Mouse (Mus musculus) hindbrain, embryonic 11.5 days (tissue): ENCODE results near the gene Gpld1. TPM values are rescaled to one million over a fixed set of nuclear protein-coding genes. Genes with fewer than 3 reads are reported as not detected.

Experiments used
- ATAC-seq: fragments of 200-750 bp; cut with Nextera tagmentation; 2 replicates; pipeline ENCODE4 v1.8.0; 2017; ENCODE audit warnings: mild to moderate bottlenecking, moderate TSS enrichment, moderate library complexity; ENCODE audit not compliant: low FRiP score
- DNase-seq: peaks from one replicate; pipeline ENCODE4 v3.0.0-alpha.2; 2015; ENCODE audit warnings: low spot score
- H3K27ac ChIP-seq: fragments of 300-500 bp; sonication (generic); 2 replicates; pipeline ENCODE4 v1.5.1; 2014; ENCODE audit warnings: mild to moderate bottlenecking, low read depth, low read length
- H3K27me3 ChIP-seq: fragments of 300-500 bp; sonication (generic); 2 replicates; pipeline ENCODE4 v1.6.1; 2014; ENCODE audit warnings: mild to moderate bottlenecking, low read length, moderate library complexity, mixed read lengths; ENCODE audit not compliant: control insufficient read depth, insufficient read depth
- H3K36me3 ChIP-seq: fragments of 300-500 bp; sonication (generic); 2 replicates; pipeline ENCODE4 v1.6.1; 2014; ENCODE audit warnings: mild to moderate bottlenecking, low read length, moderate library complexity, mixed read lengths; ENCODE audit not compliant: control insufficient read depth, insufficient read depth
- H3K4me1 ChIP-seq: fragments of 300-500 bp; sonication (generic); replicated peaks from 2 replicates; pipeline ENCODE4 v1.6.1; 2014; ENCODE audit warnings: low read length, mixed read lengths; ENCODE audit not compliant: control insufficient read depth, insufficient read depth
- H3K4me2 ChIP-seq: fragments of 300-500 bp; sonication (generic); replicated peaks from 2 replicates; pipeline ENCODE4 v1.6.1; 2014; ENCODE audit warnings: mild to moderate bottlenecking, low read depth, low read length
- H3K4me3 ChIP-seq: fragments of 300-500 bp; sonication (generic); 2 replicates; pipeline ENCODE4 v1.5.1; 2014; ENCODE audit warnings: low read depth, low read length
- H3K9ac ChIP-seq: fragments of 300-500 bp; sonication (generic); 2 replicates; pipeline ENCODE4 v1.6.1; 2014; ENCODE audit warnings: low read depth, low read length
- H3K9me3 ChIP-seq: fragments of 300-500 bp; sonication (generic); 2 replicates; pipeline ENCODE4 v1.6.1; 2016; ENCODE audit warnings: low read length; ENCODE audit not compliant: control insufficient read depth
- WGBS: fragments of 180-500 bp; shearing (Covaris S2); extraction: QIAGEN DNeasy Blood & Tissue Kit; methylation state at CpG from one replicate; pipeline ENCODE4 v1.1.7; 2014; 5-methylcytosine and 5-hydroxymethylcytosine counted together
- polyA plus RNA-seq: library from polyadenylated mRNA; unstranded; fragments of >200 nt; fragmentation: Nextera tagmentation; extraction: Ambion mirVana; gene quantifications from 2 replicates; pipeline ENCODE4 v1.2.1, GENCODE M21; 2014

The Gpld1 gene
- 0.25 and 0.81 TPM in 2 replicates for polyA plus RNA-seq

- Histone ChIP-seq H3K9me3 (no peaks in the 10 kb centered on the region), H3K4me1 (no peaks in the 10 kb centered on the region; the same call in 1 of the 2 replicates), H3K27me3 (no peaks in the 10 kb centered on the region), H3K4me2 (no peak within 1 kb of the TSS), H3K36me3 (no peaks in the 10 kb centered on the region), H3K27ac (no peak within 1 kb of the TSS), H3K4me3 (no peak within 1 kb of the TSS), H3K9ac (no peak within 1 kb of the TSS)
- no peak for ATAC-seq
- 58% methylated on average over 17 of the region's 17 CpGs for WGBS
- DNase-seq: no peak
These were observed at the start of gene Gpld1 for GRCm38 (mm10) chr13:24942512-24943282. Gpld1 (plus strand) TSS chr13:24943152.

DNA sequence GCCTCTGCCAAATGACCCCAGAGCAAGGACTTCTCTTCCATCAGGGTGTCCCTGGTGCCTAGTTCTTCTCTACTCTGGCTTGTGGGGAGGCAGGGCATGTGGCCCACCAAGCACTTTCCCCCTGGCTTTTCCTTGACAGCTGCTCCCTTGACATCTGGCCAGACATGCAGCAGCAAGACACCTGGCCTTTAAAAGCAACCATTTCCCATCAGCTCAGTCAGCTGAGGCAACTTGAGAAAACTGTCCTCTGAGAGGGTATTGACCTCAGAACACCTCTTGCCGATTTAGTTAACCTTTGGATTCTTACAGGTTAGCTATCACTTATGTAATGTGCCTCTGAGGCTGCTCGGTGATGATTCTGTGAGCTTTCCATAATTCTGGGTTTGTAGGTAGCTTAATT lies 49.1 kb upstream of the Gpld1 start:
- DNase-seq: no peak
- 86% methylated on average over 2 of the region's 2 CpGs for WGBS
- no peak for ATAC-seq
- no peaks in the 10 kb centered on the region for H3K27me3 ChIP-seq
- H3K27ac ChIP-seq: no peak overlapping the region
- H3K4me1 ChIP-seq: no peaks in the 10 kb centered on the region
- no peak overlapping the region for H3K9ac ChIP-seq
- H3K4me2 ChIP-seq: no peak overlapping the region
- no peak overlapping the region for H3K4me3 ChIP-seq
- no peaks in the 10 kb centered on the region for H3K36me3 ChIP-seq
- no peaks in the 10 kb centered on the region for H3K9me3 ChIP-seq

GRCm38 (mm10) chr13:24901916-24902315 lies 41.0 kb upstream of the Gpld1 start:
- ATAC-seq: no peak
- Histone ChIP-seq H3K4me1 (no peaks in the 10 kb centered on the region), H3K4me2 (no peak overlapping the region), H3K36me3 (no peaks in the 10 kb centered on the region), H3K4me3 (no peak overlapping the region), H3K9me3 (no peaks in the 10 kb centered on the region), H3K9ac (no peak overlapping the region), H3K27me3 (no peaks in the 10 kb centered on the region), H3K27ac (no peak overlapping the region)
- DNase-seq: no peak
- 74% methylated on average over 2 of the region's 2 CpGs for WGBS

DNA sequence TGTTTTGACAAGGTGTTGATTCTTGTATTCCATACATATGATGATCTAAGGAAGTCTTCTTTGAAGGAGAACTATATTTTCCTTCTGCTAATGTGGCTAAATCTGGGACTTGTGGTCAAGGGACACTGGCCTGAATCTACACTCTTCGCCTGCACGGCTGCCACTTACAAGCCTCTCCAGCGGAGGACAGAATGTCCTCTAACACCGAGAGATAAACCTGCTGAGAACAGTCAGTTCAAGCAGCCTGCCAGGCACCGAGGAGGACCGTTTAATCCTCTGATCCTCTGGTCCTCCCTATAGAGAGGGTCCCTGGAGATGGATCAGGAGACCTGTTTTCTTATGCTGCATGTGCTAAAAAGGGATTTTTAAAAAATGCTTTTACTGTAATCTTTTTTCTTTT lies 39.5 kb upstream of the Gpld1 start:
- Histone ChIP-seq H3K4me3 (no peak overlapping the region), H3K27me3 (no peaks in the 10 kb centered on the region), H3K4me1 (no peaks in the 10 kb centered on the region), H3K9ac (no peak overlapping the region), H3K9me3 (no peaks in the 10 kb centered on the region), H3K36me3 (no peaks in the 10 kb centered on the region), H3K27ac (no peak overlapping the region), H3K4me2 (no peak overlapping the region)
- DNase-seq (no peak), ATAC-seq (no peak)
- 86% methylated on average over 6 of the region's 6 CpGs for WGBS

GRCm38 (mm10) chr13:24905422-24905821 lies 37.5 kb upstream of the Gpld1 start:
- no peaks in the 10 kb centered on the region for H3K9me3 ChIP-seq
- DNase-seq: no peak
- no peak overlapping the region for H3K27ac ChIP-seq
- ATAC-seq: no peak
- no peaks in the 10 kb centered on the region for H3K27me3 ChIP-seq
- H3K4me2 ChIP-seq: no peak overlapping the region
- 93% methylated on average over 12 of the region's 12 CpGs for WGBS
- H3K4me1 ChIP-seq: no peaks in the 10 kb centered on the region
- no peaks in the 10 kb centered on the region for H3K36me3 ChIP-seq
- H3K4me3 ChIP-seq: no peak overlapping the region
- H3K9ac ChIP-seq: no peak overlapping the region

- Histone ChIP-seq H3K4me2 (no peak overlapping the region), H3K36me3 (no peaks in the 10 kb centered on the region), H3K9me3 (no peaks in the 10 kb centered on the region), H3K4me1 (no peaks in the 10 kb centered on the region), H3K27me3 (no peaks in the 10 kb centered on the region), H3K27ac (no peak overlapping the region), H3K4me3 (no peak overlapping the region), H3K9ac (no peak overlapping the region)
- DNase-seq (no peak), ATAC-seq (no peak)
- WGBS: 82% methylated on average over 11 of the region's 11 CpGs
These were observed 36.0 kb upstream of the Gpld1 start for GRCm38 (mm10) chr13:24906831-24907570.

GRCm38 (mm10) chr13:24909112-24909511 lies 33.8 kb upstream of the Gpld1 start:
- no peaks in the 10 kb centered on the region for H3K9me3 ChIP-seq
- H3K27me3 ChIP-seq: no peaks in the 10 kb centered on the region
- no peak overlapping the region for H3K27ac ChIP-seq
- DNase-seq (no peak), ATAC-seq (no peak)
- H3K9ac ChIP-seq: no peak overlapping the region
- no peak overlapping the region for H3K4me2 ChIP-seq
- no peaks in the 10 kb centered on the region for H3K36me3 ChIP-seq
- no peak overlapping the region for H3K4me3 ChIP-seq
- H3K4me1 ChIP-seq: no peaks in the 10 kb centered on the region
- WGBS: 91% methylated on average over 1 of the region's 1 CpGs

- no peak overlapping the region for H3K27ac ChIP-seq
- no peak for DNase-seq
- H3K4me3 ChIP-seq: no peak overlapping the region
- H3K27me3 ChIP-seq: no peaks in the 10 kb centered on the region
- H3K4me2 ChIP-seq: no peak overlapping the region
- H3K36me3 ChIP-seq: no peaks in the 10 kb centered on the region
- H3K4me1 ChIP-seq: no peaks in the 10 kb centered on the region
- H3K9me3 ChIP-seq: no peaks in the 10 kb centered on the region
- WGBS: 90% methylated on average over 7 of the region's 7 CpGs
- no peak for ATAC-seq
- no peak overlapping the region for H3K9ac ChIP-seq
These were observed 29.4 kb upstream of the Gpld1 start for GRCm38 (mm10) chr13:24913576-24913975.

DNA sequence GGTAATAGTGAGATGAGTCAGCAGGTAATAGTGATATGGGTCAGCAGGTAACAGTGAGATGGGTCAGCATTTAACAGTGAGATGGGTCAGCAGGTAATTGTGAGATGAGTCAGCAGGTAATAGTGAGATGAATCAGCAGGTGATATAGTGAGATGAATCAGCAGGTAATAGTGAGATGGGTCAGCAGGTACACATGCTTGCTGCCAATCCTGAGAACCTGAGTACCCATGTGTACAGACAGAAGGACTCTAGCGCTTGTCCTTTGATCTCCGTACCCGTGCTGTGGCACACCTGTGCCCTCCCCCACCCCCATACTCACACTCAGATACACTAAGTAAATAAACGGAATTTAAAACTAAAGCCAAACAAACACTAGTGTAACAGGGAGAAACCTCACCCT lies 28.0 kb upstream of the Gpld1 start:
- ATAC-seq: no peak
- Histone ChIP-seq H3K36me3 (no peaks in the 10 kb centered on the region), H3K4me3 (no peak overlapping the region), H3K9ac (no peak overlapping the region), H3K4me2 (no peak overlapping the region), H3K9me3 (no peaks in the 10 kb centered on the region), H3K27me3 (no peaks in the 10 kb centered on the region), H3K4me1 (no peaks in the 10 kb centered on the region), H3K27ac (no peak overlapping the region)
- WGBS: 89% methylated on average over 4 of the region's 4 CpGs
- DNase-seq: no peak
